Mouse (Mus musculus) liver, embryonic 14.5 days (tissue): ENCODE data around the gene Foxa1. TPM values are rescaled to one million over a fixed set of nuclear protein-coding genes. Genes with fewer than 3 reads are reported as not detected.

Source experiments
- ATAC-seq: fragments of 200-750 bp; cut with Nextera tagmentation; 2 replicates; pipeline ENCODE4 v1.8.0; 2017; ENCODE audit warnings: moderate number of reproducible peaks, mild to moderate bottlenecking, moderate library complexity; ENCODE audit not compliant: insufficient read depth
- DNase-seq, 3 experiments: peaks; one replicate each; pipeline ENCODE4 v3.0.0-alpha.2; 2012 to 2013; ENCODE audit warnings: low read depth in 3 of 3, low spot score in 3 of 3
- H3K27ac ChIP-seq: fragments of 300-500 bp; sonication (generic); 2 replicates; pipeline ENCODE4 v1.5.1; 2014; ENCODE audit warnings: moderate library complexity, mild to moderate bottlenecking, control low read depth, inconsistent platforms
- H3K27me3 ChIP-seq: fragments of 300-500 bp; sonication (generic); 2 replicates; pipeline ENCODE4 v1.6.1; 2014; ENCODE audit warnings: mild to moderate bottlenecking, low read length, moderate library complexity; ENCODE audit not compliant: control insufficient read depth, insufficient read depth
- H3K36me3 ChIP-seq: fragments of 300-500 bp; sonication (generic); replicated peaks from 2 replicates; pipeline ENCODE4 v1.6.1; 2014; ENCODE audit warnings: low read depth; ENCODE audit not compliant: control insufficient read depth, insufficient read depth
- H3K4me1 ChIP-seq, 2 experiments: fragments of 200-500 bp in 1 of 2; fragments of 300-500 bp in 1 of 2; sonication (generic) in 1 of 2; replicated peaks; 2 replicates each; pipeline ENCODE4 v1.6.1; 2012 to 2014; ENCODE audit warnings: antibody characterized with exemption in 1 of 2, inconsistent platforms in 1 of 2, low read length in 1 of 2; ENCODE audit not compliant: control insufficient read depth in 2 of 2, insufficient read depth in 2 of 2
- H3K4me2 ChIP-seq: fragments of 300-500 bp; sonication (generic); 2 replicates; pipeline ENCODE4 v1.6.1; 2014; ENCODE audit warnings: low read depth, mild to moderate bottlenecking, control low read depth, moderate library complexity
- H3K4me3 ChIP-seq, 2 experiments: fragments of 200-500 bp in 1 of 2; fragments of 300-500 bp in 1 of 2; sonication (generic) in 1 of 2; 2 replicates each; pipeline ENCODE4 v1.5.1; 2012 to 2014; ENCODE audit warnings: low read depth in 2 of 2, low read length in 2 of 2, mild to moderate bottlenecking in 2 of 2, control low read depth in 1 of 2, inconsistent platforms in 1 of 2, moderate library complexity in 1 of 2; ENCODE audit not compliant: insufficient read depth in 1 of 2
- H3K9ac ChIP-seq: fragments of 300-500 bp; sonication (generic); replicated peaks from 2 replicates; pipeline ENCODE4 v1.6.1; 2014; ENCODE audit warnings: mild to moderate bottlenecking, control low read depth, moderate library complexity
- H3K9me3 ChIP-seq: fragments of 300-500 bp; sonication (generic); 2 replicates; pipeline ENCODE4 v1.6.1; 2016; ENCODE audit warnings: low read length, mixed read lengths; ENCODE audit not compliant: control insufficient read depth
- CTCF ChIP-seq: IDR thresholded peaks from 2 replicates; pipeline ENCODE4 v1.5.1; 2016; ENCODE audit warnings: antibody characterized with exemption, low read depth, control low read depth
- EP300 ChIP-seq: IDR thresholded peaks from 2 replicates; pipeline ENCODE4 v1.6.1; 2016; ENCODE audit warnings: antibody characterized with exemption, low read depth
- WGBS: fragments of 180-500 bp; shearing (Covaris S2); extraction: QIAGEN DNeasy Blood & Tissue Kit; methylation state at CpG from one replicate; pipeline ENCODE4 v1.1.7; 2014; ENCODE audit not compliant: insufficient replicate concordance; 5-methylcytosine and 5-hydroxymethylcytosine counted together
- polyA plus RNA-seq, 2 experiments: library from polyadenylated mRNA; depleted of rRNA in 1 of 2; stranded (reverse) in 1 of 2; unstranded in 1 of 2; fragments of >200 nt; fragmentation: Nextera tagmentation in 1 of 2; extraction: Ambion mirVana in 1 of 2; gene quantifications; 2 replicates each; pipeline versions ENCODE4 v1.2.1 to v1.2.3; 2012 to 2014

Gene Foxa1
- polyA plus RNA-seq, 2 experiments: 0.63 to 2.0 TPM

DNA sequence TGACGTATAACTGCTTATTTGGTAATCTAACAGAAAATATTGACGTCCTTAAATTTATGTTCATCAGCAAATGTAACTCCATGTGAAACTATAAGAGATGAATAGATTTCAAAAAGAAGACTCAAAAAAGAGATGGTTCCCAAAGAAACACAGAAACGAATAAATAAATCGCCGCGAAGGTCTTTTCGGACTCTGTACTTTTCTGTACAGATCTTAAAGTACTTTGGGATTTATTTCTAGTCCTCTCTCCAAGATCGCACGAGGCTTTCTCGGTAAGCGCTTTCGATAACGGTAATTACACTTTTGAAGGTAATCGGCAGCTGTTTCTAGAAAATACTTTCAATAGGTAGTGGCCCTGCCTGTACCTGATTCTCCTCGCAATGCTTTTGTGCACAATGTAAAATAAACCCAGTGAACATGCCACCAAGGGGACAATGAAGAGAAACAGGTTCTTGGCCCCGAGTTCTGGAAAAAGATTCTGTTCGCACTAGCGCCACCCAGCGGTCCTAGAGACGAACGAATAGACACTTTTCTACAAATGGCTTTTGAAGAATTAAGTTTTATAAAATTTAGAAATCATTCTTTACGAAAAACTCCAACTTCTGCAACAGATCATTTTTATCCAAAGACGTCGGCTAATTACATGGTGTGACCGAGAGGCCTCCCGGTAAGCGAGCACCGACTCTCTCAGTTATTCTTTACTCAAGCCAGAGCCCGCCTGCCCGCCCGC lies 1.9 kb downstream of the Foxa1 start:
- Histone ChIP-seq H3K4me2 (peak overlapping the region; percentile 58), H3K9ac (peak overlapping the region; percentile 40; the same call in 1 of the 2 replicates), H3K27me3 (peaks cover 96% of the 10 kb centered on the region), H3K27ac (no peak overlapping the region), H3K4me1 (no peaks in the 10 kb centered on the region), H3K4me3 (peak overlapping the region; percentile 48 to 52), H3K36me3 (no peaks in the 10 kb centered on the region), H3K9me3 (no peaks in the 10 kb centered on the region)
- peak; percentile 37 to 54 (median 39) for DNase-seq
- WGBS: 3% methylated on average over 31 of the region's 31 CpGs
- no peak for TF ChIP-seq EP300
- peak; percentile 47 for TF ChIP-seq CTCF
- ATAC-seq: no peak

DNA sequence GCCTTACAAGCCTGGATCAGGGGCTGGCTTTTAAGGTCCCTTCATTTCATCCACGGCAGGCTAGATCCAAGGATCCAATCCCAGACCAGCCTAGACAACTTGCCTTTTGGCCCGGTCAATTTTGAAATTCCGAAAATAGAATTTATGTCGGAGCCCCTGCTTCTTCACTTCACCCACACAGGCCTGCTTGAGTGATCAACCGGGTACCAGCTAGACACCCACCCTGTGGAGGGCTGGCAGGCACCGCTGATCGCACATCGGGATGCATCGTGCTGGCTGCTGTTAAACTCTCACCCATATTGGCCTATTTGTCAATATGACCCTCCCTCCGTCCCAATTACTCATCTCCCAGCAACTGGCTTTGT lies 3.1 kb downstream of the Foxa1 start:
- TF ChIP-seq EP300: no peak
- TF ChIP-seq CTCF: no peak
- Histone ChIP-seq H3K27ac (no peak overlapping the region), H3K27me3 (peaks cover 96% of the 10 kb centered on the region), H3K9me3 (no peaks in the 10 kb centered on the region), H3K9ac (no peak overlapping the region), H3K4me3 (0 out of 4 replicates have a peak overlapping the region, but pooled peaks of 1 of the 2 experiments have one; percentile 13), H3K4me1 (no peaks in the 10 kb centered on the region), H3K36me3 (no peaks in the 10 kb centered on the region), H3K4me2 (peak overlapping the region; percentile 46)
- ATAC-seq: no peak
- WGBS: 3% methylated on average over 10 of the region's 10 CpGs
- no peak for DNase-seq

DNA sequence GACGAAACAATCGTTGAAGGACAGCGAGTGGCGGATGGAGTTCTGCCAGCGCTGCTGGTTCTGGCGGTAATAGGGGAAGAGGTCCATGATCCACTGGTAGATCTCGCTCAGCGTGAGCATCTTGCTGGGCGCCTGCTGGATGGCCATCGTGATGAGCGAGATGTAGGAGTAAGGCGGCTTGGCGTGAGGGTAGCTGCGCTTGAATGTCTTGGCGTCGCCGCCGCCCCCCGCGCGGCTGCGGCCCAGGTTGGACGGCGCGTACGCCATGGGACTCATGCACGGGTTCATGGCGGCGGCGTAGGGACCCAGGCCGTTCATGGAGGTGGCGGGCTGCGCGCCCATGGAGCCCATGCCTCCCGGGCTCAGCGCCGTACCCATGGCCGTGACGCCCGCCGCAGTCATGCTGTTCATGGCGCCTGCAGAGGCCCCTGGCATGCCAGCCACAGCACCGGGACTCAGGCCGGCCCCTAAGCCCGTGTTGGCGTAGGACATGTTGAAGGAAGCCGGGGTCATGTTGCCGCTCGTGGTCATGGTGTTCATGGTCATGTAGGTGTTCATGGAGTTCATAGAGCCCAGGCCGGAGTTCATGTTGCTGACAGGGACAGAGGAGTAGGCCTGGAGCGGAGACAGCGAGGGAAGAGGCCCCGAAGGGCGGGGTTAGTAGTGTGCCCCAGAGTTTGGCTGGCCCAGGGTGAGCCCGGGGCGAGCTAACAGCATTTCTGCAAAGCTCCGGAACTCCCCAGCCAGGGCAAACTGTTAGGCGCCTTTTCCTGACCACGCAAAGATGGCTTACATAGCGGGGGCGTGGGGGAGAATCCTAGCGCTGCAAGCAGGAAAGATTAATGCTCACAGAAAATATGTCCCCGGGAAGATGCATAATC lies 3.7 kb downstream of the Foxa1 start:
- H3K4me3 ChIP-seq: peak overlapping the region; percentile 8 to 16; a peak in 2 of 4 replicates

DNA sequence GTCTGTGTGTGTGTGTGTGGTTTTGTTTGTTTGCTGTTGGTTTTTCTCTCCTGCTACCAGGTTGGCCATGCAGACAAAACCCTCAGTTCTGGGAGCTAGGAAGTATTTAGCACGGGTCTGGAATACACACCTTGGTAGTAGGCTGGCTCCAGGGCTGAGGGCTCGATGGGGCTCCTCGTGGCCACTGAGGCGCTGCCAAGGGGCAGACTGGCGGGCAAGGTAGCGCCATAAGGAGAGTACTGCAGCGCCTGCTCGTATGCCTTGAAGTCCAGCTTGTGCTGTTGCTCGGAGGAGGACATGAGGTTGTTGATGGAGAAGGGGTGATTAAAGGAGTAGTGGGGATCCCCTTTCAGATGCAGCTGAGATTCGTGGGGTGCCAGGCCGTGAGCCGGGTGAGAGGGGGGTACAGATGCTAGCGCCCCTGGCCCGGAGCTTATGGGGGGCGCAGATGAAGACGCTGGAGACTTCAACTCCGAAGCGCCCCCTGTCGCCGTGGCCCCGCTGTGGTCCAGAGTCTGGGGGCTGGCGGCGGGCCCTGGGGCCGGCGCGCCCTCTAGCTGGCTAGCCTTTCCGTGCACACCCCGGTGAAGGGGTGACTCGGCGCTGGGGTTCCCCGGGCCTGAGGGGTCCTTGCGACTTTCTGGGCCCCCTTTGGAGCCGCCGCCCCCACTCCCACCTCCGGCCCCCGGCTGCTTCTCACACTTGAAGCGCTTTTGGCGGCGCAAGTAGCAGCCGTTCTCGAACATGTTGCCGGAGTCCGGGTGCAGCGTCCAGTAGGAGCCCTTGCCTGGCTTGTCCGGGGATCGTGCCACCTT lies 4.6 kb downstream of the Foxa1 start:
- H3K4me1 ChIP-seq: no peaks in the 10 kb centered on the region
- no peak for DNase-seq
- no peak overlapping the region for H3K27ac ChIP-seq
- whole genome bisulfite sequencing: 4% methylated on average over 45 of the region's 46 CpGs
- ATAC-seq: no peak
- H3K9ac ChIP-seq: no peak overlapping the region
- no peak overlapping the region; a peak in 2 of 4 replicates for H3K4me3 ChIP-seq
- TF ChIP-seq CTCF: no peak
- no peak for TF ChIP-seq EP300
- H3K9me3 ChIP-seq: no peaks in the 10 kb centered on the region
- H3K27me3 ChIP-seq: peaks cover 91% of the 10 kb centered on the region
- H3K4me2 ChIP-seq: peak overlapping the region; percentile 46
- H3K36me3 ChIP-seq: no peaks in the 10 kb centered on the region

More for the DNA sequence above, 3.7 kb downstream of the Foxa1 start:
- peak overlapping the region; percentile 46 for H3K4me2 ChIP-seq
- no peaks in the 10 kb centered on the region for H3K4me1 ChIP-seq
- no peak overlapping the region for H3K27ac ChIP-seq
- ATAC-seq: no peak
- no peaks in the 10 kb centered on the region for H3K36me3 ChIP-seq
- 2% methylated on average over 63 of the region's 63 CpGs for WGBS
- H3K9ac ChIP-seq: no peak overlapping the region
- DNase-seq: no peak
- no peaks in the 10 kb centered on the region for H3K9me3 ChIP-seq
- H3K27me3 ChIP-seq: peaks cover 96% of the 10 kb centered on the region
- no peak for TF ChIP-seq CTCF
- no peak for TF ChIP-seq EP300
